Mouse (Mus musculus) spleen, adult 2 months (tissue): ENCODE results near the gene Defb11. TPM values are rescaled to one million over a fixed set of nuclear protein-coding genes. Genes with fewer than 3 reads are reported as not detected.
"Not testable (repeated sequence)": the region's sequence is repeated elsewhere in the genome, so short reads cannot be mapped to it uniquely, and the experiment has no call there.

ENCODE experiments used
- DNase-seq, 2 experiments: peaks; one replicate each; pipeline versions ENCODE4 v3.0.0 to v3.0.0-alpha.2; 2012 to 2021; ENCODE audit warnings: low spot score in 2 of 2, low read depth in 1 of 2
- H3K27ac ChIP-seq: fragments of 200-500 bp; 2 replicates; pipeline ENCODE4 v1.5.1; 2012; ENCODE audit warnings: low read length, inconsistent platforms; ENCODE audit not compliant: insufficient read depth
- H3K27me3 ChIP-seq: fragments of 200-500 bp; 2 replicates; pipeline ENCODE4 v1.6.1; 2012; ENCODE audit warnings: mild to moderate bottlenecking, moderate library complexity, low read length, inconsistent platforms; ENCODE audit not compliant: control insufficient read depth, insufficient read depth
- H3K36me3 ChIP-seq: fragments of 200-500 bp; 2 replicates; pipeline ENCODE4 v1.6.1; 2012; ENCODE audit warnings: mild to moderate bottlenecking, low read length, inconsistent platforms; ENCODE audit not compliant: control insufficient read depth, insufficient read depth
- H3K4me1 ChIP-seq: fragments of 200-500 bp; 2 replicates; pipeline ENCODE4 v1.6.1; 2011; ENCODE audit warnings: inconsistent platforms; ENCODE audit not compliant: control insufficient read depth, insufficient read depth, insufficient read length
- H3K4me3 ChIP-seq: fragments of 200-500 bp; 2 replicates; pipeline ENCODE4 v1.5.1; 2011; ENCODE audit warnings: mild to moderate bottlenecking, inconsistent platforms; ENCODE audit not compliant: insufficient read depth, insufficient read length; ENCODE audit errors: extremely low read depth
- CTCF ChIP-seq: fragments of 200-500 bp; IDR thresholded peaks from 2 replicates; pipeline ENCODE4 v1.5.1; 2011; ENCODE audit warnings: mild to moderate bottlenecking, inconsistent platforms; ENCODE audit not compliant: insufficient read depth, insufficient read length, insufficient replicate concordance; ENCODE audit errors: extremely low read depth
- POLR2A ChIP-seq: fragments of 200-500 bp; IDR thresholded peaks from 2 replicates; pipeline ENCODE4 v1.6.1; 2011; ENCODE audit warnings: low read depth, low read length, inconsistent platforms
- WGBS: fragments of 180-500 bp; shearing (Covaris S2); methylation state at CpG from one replicate; pipeline ENCODE4 v1.1.7; 2018; 5-methylcytosine and 5-hydroxymethylcytosine counted together
- polyA plus RNA-seq: library from polyadenylated mRNA; depleted of rRNA; stranded (reverse); fragments of >200 nt; gene quantifications from 2 replicates; pipeline ENCODE4 v1.2.3, GENCODE M21; 2012; rRNA removed

The Defb11 gene
- polyA plus RNA-seq: not detected in 2 replicates

DNA sequence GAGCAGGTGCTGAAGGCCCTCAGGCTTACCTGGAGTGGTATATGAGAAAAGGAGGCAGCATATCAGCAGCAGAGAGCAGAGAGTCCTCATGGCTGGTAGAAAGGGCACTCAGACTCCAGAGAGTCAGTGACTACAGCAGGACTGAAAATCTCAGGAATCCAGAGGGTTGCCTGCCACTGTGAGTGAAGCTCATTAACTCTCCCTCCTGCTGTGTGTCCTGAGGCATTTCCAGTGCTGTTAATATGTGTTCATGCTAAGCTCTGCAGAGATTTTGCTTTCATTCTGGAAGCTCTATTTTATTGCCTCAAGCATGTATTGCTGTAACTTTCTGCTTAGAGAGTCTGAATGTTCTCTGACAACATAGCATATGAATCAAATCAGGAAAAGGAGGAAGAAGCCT lies at the start of gene Defb11:
TSS of gene Defb11 (minus strand) at position 123 of the 400 bp plus-strand sequence.
- H3K4me3 ChIP-seq, DNase-seq, H3K4me1 ChIP-seq, H3K27me3 ChIP-seq, H3K36me3 ChIP-seq, H3K27ac ChIP-seq: not testable (repeated sequence)

GRCm38 (mm10) chr8:21955321-21955720 lies 49.1 kb upstream of the Defb11 start:
- WGBS: 6% methylated on average over 9 of the region's 9 CpGs
- no peak overlapping the region for H3K27ac ChIP-seq

GRCm38 (mm10) chr8:21947311-21948017 lies 41.3 kb upstream of the Defb11 start:
- no peaks in the 10 kb centered on the region for H3K27me3 ChIP-seq
- 81% methylated on average over 9 of the region's 9 CpGs for WGBS
- H3K27ac ChIP-seq: no peak overlapping the region
- H3K4me3 ChIP-seq: no peak overlapping the region
- no peak for DNase-seq
- no peaks in the 10 kb centered on the region for H3K36me3 ChIP-seq
- no peak for TF ChIP-seq CTCF
- no peak for TF ChIP-seq POLR2A
- no peaks in the 10 kb centered on the region for H3K4me1 ChIP-seq

More at GRCm38 (mm10) chr8:21955321-21955720, 49.1 kb upstream of the Defb11 start:
- H3K4me1 ChIP-seq: no peaks in the 10 kb centered on the region
- no peaks in the 10 kb centered on the region for H3K36me3 ChIP-seq
- H3K4me3 ChIP-seq: no peak overlapping the region
- no peaks in the 10 kb centered on the region for H3K27me3 ChIP-seq
- DNase-seq: no peak
- no peak for TF ChIP-seq POLR2A
- no peak for TF ChIP-seq CTCF

DNA sequence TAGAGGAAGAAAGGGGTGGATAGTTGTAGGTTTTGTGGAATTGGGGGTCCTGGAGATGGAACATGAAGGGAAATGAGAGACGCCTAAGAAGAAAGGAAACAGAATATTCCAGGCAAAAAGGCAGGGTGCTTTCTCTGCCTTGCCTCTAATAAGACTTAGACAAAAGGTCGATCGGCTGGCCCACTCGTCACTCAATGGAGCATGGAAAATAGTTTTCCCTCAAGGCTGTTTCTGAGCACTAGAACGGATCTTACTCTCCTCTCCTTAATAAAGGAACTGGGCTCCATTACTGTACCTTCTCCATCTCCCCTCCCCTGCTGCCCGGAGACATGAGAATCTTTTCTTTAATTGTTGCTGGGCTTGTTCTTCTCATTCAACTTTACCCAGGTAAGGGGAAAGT lies 40.2 kb upstream of the Defb11 start, which contains the start of gene Defb13:
TSS of gene Defb13 (plus strand) at position 301 of the 400 bp plus-strand sequence.
- DNase-seq: no peak
- 92% methylated on average over 6 of the region's 6 CpGs for WGBS
- TF ChIP-seq POLR2A: no peak
- no peak for TF ChIP-seq CTCF
- Histone ChIP-seq H3K27me3 (no peaks in the 10 kb centered on the region), H3K27ac (no peak within 1 kb of the TSS), H3K36me3 (no peaks in the 10 kb centered on the region), H3K4me3 (no peak within 1 kb of the TSS), H3K4me1 (no peaks in the 10 kb centered on the region)

GRCm38 (mm10) chr8:21938052-21938451 lies 31.8 kb upstream of the Defb11 start, which contains the start of gene Defb35:
TSS of gene Defb35 (plus strand) at chr8:21938352.
- not testable (repeated sequence) for H3K27me3 ChIP-seq, H3K36me3 ChIP-seq, H3K4me1 ChIP-seq, DNase-seq, H3K27ac ChIP-seq, H3K4me3 ChIP-seq
- WGBS: 82% methylated on average over 4 of the region's 4 CpGs

DNA sequence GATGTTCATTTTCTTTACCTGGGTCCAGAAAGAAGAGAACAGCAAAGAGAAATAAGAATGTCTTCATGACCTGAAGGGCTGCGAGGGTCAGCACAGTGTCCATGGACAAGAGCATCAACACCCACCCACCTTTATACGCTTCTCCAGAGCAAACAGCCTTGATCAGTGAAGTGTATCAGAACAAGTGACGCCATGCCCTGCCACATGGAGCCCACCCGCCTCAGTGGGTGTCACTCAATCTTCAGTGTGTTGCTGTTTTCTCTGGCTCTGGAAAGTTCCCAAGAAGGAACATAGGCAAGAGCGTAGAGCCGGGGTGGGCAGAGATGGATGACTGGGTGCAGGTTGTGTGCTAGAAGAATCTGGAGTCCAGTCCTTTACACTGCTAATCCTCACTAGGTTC lies 26.4 kb upstream of the Defb11 start, which contains the start of gene Defb15:
TSS of gene Defb15 (minus strand) at position 101 of the 400 bp plus-strand sequence.
- Histone ChIP-seq H3K27me3 (no peaks in the 10 kb centered on the region), H3K4me3 (no peak within 1 kb of the TSS), H3K27ac (no peak within 1 kb of the TSS), H3K4me1 (no peaks in the 10 kb centered on the region), H3K36me3 (no peaks in the 10 kb centered on the region)
- WGBS: 78% methylated on average over 6 of the region's 6 CpGs
- TF ChIP-seq POLR2A: no peak
- no peak for TF ChIP-seq CTCF
- no peak for DNase-seq

- H3K4me1 ChIP-seq, H3K4me3 ChIP-seq, H3K27ac ChIP-seq, DNase-seq, H3K36me3 ChIP-seq, H3K27me3 ChIP-seq: not testable (repeated sequence)
- WGBS: 81% methylated on average over 3 of the region's 3 CpGs
Measured at GRCm38 (mm10) chr8:21930754-21931153, 24.5 kb upstream of the Defb11 start.
